Mouse (Mus musculus) adrenal gland, postnatal 36 days (tissue): ENCODE measurements at regions not wholly inside any gene's neighbourhood (a gene's known extent, or its start where the extent isn't known, plus 50 kb on each side); places are given as distances from the start of the nearest gene placed in this dataset.
"Not testable (repeated sequence)": the region's sequence is repeated elsewhere in the genome, so short reads cannot be mapped to it uniquely, and the experiment has no call there.

Experiments used
- DNase-seq, 2 experiments: peaks; one replicate each; pipeline ENCODE4 v3.0.0; 2021; ENCODE audit warnings: mixed read lengths in 1 of 2

GRCm38 (mm10) chr6:4149663-4150062 is 62.9 kb upstream of the Bet1 start:
- no peak for DNase-seq

GRCm38 (mm10) chr6:4158293-4158692 is 71.5 kb upstream of the Bet1 start:
- no peak for DNase-seq

GRCm38 (mm10) chr6:4163733-4164132 is 77.0 kb upstream of the Bet1 start:
- no peak for DNase-seq

- DNase-seq = no peak
Measured at GRCm38 (mm10) chr6:4167112-4167511, 80.3 kb upstream of the Bet1 start.

GRCm38 (mm10) chr6:4167757-4168156 is 81.0 kb upstream of the Bet1 start:
- no peak for DNase-seq

- DNase-seq = no peak
Measured at GRCm38 (mm10) chr6:4171561-4171960, 84.8 kb upstream of the Bet1 start.

GRCm38 (mm10) chr6:4187683-4188082 is 100.9 kb upstream of the Bet1 start:
- DNase-seq = no peak

GRCm38 (mm10) chr6:4190976-4191375 is 104.2 kb upstream of the Bet1 start:
- peak in 1 of 2 experiments; percentile 0 for DNase-seq

GRCm38 (mm10) chr6:4193286-4193685 is 106.5 kb upstream of the Bet1 start:
- DNase-seq = no peak

- DNase-seq = no peak
Measured at GRCm38 (mm10) chr6:4201176-4201575, 114.4 kb upstream of the Bet1 start.

GRCm38 (mm10) chr6:4205681-4206080 is 118.9 kb upstream of the Bet1 start:
- DNase-seq = no peak

GRCm38 (mm10) chr6:4245265-4246112 is 158.7 kb upstream of the Bet1 start:
- no peak for DNase-seq

GRCm38 (mm10) chr6:4246113-4246419 is 159.3 kb upstream of the Bet1 start:
- DNase-seq = no peak

- DNase-seq = no peak
Measured at GRCm38 (mm10) chr6:4276607-4277006, 189.8 kb upstream of the Bet1 start.

GRCm38 (mm10) chr6:4277245-4277890 is 190.6 kb upstream of the Bet1 start:
- no peak for DNase-seq

- no peak for DNase-seq
Measured at GRCm38 (mm10) chr6:4291380-4291779, 204.6 kb upstream of the Bet1 start.

GRCm38 (mm10) chr6:4303410-4303809 is 201.2 kb upstream of the Col1a2 start:
- not testable (repeated sequence) for DNase-seq

GRCm38 (mm10) chr6:4349953-4350352 is 154.7 kb upstream of the Col1a2 start:
- DNase-seq = peak; percentile 71 to 72

GRCm38 (mm10) chr6:4362220-4362619 is 142.4 kb upstream of the Col1a2 start:
- DNase-seq = no peak

GRCm38 (mm10) chr6:4375465-4376037 is 129.1 kb upstream of the Col1a2 start:
- DNase-seq = peak in 1 of 2 experiments; percentile 2

GRCm38 (mm10) chr6:4396808-4397207 is 107.8 kb upstream of the Col1a2 start:
- DNase-seq = no peak

GRCm38 (mm10) chr6:4397695-4398598 is 106.7 kb upstream of the Col1a2 start:
- DNase-seq = peak in 1 of 2 experiments; percentile 7
